Mouse (Mus musculus): ENCODE data around the gene Add3. TPM values are rescaled to one million over a fixed set of nuclear protein-coding genes. Genes with fewer than 3 reads are reported as not detected.

Gene Add3
- polyA plus RNA-seq, 1 experiment from 2014 or later, result 76.2 TPM

DNA sequence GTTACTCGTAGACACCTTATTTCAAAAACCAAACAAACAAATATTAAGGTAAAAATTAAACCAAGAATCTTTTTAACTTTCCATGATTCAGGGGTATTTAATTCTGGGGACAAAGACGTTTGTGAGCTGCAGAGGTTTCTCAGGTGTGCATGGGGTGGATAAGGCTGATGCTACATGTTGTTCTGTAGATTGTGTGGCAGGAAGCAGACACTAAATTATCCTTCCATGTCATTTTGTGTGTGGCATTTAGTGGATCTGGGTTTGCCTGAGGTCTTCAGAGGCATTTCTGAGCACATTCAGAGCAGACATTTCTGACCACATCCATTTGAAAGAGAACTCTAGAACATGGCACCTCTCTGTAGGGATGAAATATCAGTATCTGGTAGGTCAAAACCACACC is 52.9 kb downstream of the Add3 start:
- H3K9ac ChIP-seq (ENCODE audit: low read depth, low read length), result no peak overlapping the region
- no peak overlapping the region for H3K4me2 ChIP-seq (ENCODE audit: low read depth, low read length)
- H3K27ac ChIP-seq (replicated peaks; ENCODE audit: low read depth, low read length), result no peak overlapping the region
- no peak for DNase-seq (ENCODE audit: low spot score)
- 79% methylated on average over 2 of the region's 2 CpGs for whole genome bisulfite sequencing
- peaks cover 16% of the 10 kb centered on the region; the same call in 1 of the 2 replicates for H3K4me1 ChIP-seq (ENCODE audit: control insufficient read depth, insufficient read depth, low read length)
- H3K4me3 ChIP-seq (ENCODE audit: low read depth, low read length), result no peak overlapping the region
- no peaks in the 10 kb centered on the region for H3K27me3 ChIP-seq (replicated peaks; ENCODE audit: control insufficient read depth, insufficient read depth, low read length)
- H3K36me3 ChIP-seq (ENCODE audit: control insufficient read depth, insufficient read depth, low read length), result no peaks in the 10 kb centered on the region
- H3K9me3 ChIP-seq (ENCODE audit: control insufficient read depth, low read length), result no peaks in the 10 kb centered on the region
- ATAC-seq (ENCODE audit: low read depth), result no peak

GRCm38 (mm10) chr19:53193964-53194582 is 53.8 kb downstream of the Add3 start:
- Histone ChIP-seq H3K4me3 (ENCODE audit: low read depth, low read length) (no peak overlapping the region), H3K4me2 (ENCODE audit: low read depth, low read length) (no peak overlapping the region), H3K27me3 (replicated peaks; ENCODE audit: control insufficient read depth, insufficient read depth, low read length) (no peaks in the 10 kb centered on the region), H3K9me3 (ENCODE audit: control insufficient read depth, low read length) (no peaks in the 10 kb centered on the region), H3K27ac (replicated peaks; ENCODE audit: low read depth, low read length) (peak overlapping the region; percentile 35; the same call in 1 of the 2 replicates), H3K9ac (ENCODE audit: low read depth, low read length) (no peak overlapping the region), H3K4me1 (ENCODE audit: control insufficient read depth, insufficient read depth, low read length) (peaks cover 16% of the 10 kb centered on the region; the same call in 1 of the 2 replicates), H3K36me3 (ENCODE audit: control insufficient read depth, insufficient read depth, low read length) (no peaks in the 10 kb centered on the region)
- DNase-seq (ENCODE audit: low spot score) (peak; percentile 35), ATAC-seq (ENCODE audit: low read depth) (no peak)
- WGBS, result 55% methylated on average over 11 of the region's 11 CpGs

DNA sequence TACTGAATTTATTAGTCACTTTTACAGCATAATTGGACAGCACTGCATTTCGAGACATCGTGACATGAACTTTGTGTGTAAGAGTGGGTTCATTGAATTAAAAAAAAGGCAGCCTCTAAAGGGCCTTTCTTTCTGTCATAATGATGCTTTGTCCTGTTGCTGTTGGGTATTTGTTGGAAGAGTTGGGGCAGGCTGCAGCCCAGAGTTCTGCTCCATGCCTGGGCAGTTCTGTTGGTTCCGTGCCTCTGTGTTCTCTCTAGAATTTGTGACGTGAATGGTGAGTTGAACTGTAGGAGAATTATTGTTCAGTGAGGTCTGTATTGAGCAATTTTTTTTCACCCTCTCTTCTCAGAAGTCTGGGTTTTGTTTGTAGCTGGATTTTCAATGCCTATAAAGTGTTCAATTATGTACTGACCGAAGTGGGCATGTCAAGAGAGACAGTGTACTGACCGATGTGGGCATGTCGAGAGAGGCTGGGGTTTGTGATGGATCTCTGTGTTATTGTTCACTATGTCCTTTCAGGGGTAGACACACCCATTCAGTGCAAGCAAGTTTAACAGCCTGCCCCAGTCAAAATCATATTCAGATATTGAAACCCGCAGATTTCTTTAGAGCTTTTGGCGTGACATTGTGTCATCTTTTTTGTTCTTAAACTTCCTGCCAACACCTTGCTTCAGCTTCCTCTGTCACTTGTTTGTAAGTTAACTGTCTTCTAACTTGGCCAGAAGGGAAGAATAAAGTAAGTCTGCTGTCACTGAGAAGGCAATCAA is 54.7 kb downstream of the Add3 start:
- Histone ChIP-seq H3K4me2 (ENCODE audit: low read depth, low read length) (no peak overlapping the region), H3K27ac (replicated peaks; ENCODE audit: low read depth, low read length) (no peak overlapping the region; the same call in 1 of the 2 replicates), H3K36me3 (ENCODE audit: control insufficient read depth, insufficient read depth, low read length) (peaks cover 6% of the 10 kb centered on the region; the same call in 1 of the 2 replicates), H3K27me3 (replicated peaks; ENCODE audit: control insufficient read depth, insufficient read depth, low read length) (no peaks in the 10 kb centered on the region), H3K4me3 (ENCODE audit: low read depth, low read length) (no peak overlapping the region), H3K4me1 (ENCODE audit: control insufficient read depth, insufficient read depth, low read length) (peaks cover 16% of the 10 kb centered on the region; the same call in 1 of the 2 replicates), H3K9ac (ENCODE audit: low read depth, low read length) (no peak overlapping the region), H3K9me3 (ENCODE audit: control insufficient read depth, low read length) (no peaks in the 10 kb centered on the region)
- WGBS, result 79% methylated on average over 9 of the region's 9 CpGs
- DNase-seq (ENCODE audit: low spot score) (no peak), ATAC-seq (ENCODE audit: low read depth) (no peak)

- 88% methylated on average over 10 of the region's 10 CpGs for WGBS
Measured at GRCm38 (mm10) chr19:53196961-53197360, 56.7 kb downstream of the Add3 start.

GRCm38 (mm10) chr19:53197766-53198165 is 57.5 kb downstream of the Add3 start:
- no peak for DNase-seq (ENCODE audit: low spot score)

More at GRCm38 (mm10) chr19:53196961-53197360, 56.7 kb downstream of the Add3 start:
- ATAC-seq (ENCODE audit: low read depth) (no peak), DNase-seq (ENCODE audit: low spot score) (no peak)
- Histone ChIP-seq H3K9ac (ENCODE audit: low read depth, low read length) (no peak overlapping the region), H3K9me3 (ENCODE audit: control insufficient read depth, low read length) (no peaks in the 10 kb centered on the region), H3K27me3 (replicated peaks; ENCODE audit: control insufficient read depth, insufficient read depth, low read length) (no peaks in the 10 kb centered on the region), H3K4me3 (ENCODE audit: low read depth, low read length) (no peak overlapping the region), H3K36me3 (ENCODE audit: control insufficient read depth, insufficient read depth, low read length) (peaks cover 6% of the 10 kb centered on the region; the same call in 1 of the 2 replicates), H3K4me2 (ENCODE audit: low read depth, low read length) (no peak overlapping the region), H3K4me1 (ENCODE audit: control insufficient read depth, insufficient read depth, low read length) (peaks cover 10% of the 10 kb centered on the region; the same call in 1 of the 2 replicates), H3K27ac (replicated peaks; ENCODE audit: low read depth, low read length) (no peak overlapping the region)

DNA sequence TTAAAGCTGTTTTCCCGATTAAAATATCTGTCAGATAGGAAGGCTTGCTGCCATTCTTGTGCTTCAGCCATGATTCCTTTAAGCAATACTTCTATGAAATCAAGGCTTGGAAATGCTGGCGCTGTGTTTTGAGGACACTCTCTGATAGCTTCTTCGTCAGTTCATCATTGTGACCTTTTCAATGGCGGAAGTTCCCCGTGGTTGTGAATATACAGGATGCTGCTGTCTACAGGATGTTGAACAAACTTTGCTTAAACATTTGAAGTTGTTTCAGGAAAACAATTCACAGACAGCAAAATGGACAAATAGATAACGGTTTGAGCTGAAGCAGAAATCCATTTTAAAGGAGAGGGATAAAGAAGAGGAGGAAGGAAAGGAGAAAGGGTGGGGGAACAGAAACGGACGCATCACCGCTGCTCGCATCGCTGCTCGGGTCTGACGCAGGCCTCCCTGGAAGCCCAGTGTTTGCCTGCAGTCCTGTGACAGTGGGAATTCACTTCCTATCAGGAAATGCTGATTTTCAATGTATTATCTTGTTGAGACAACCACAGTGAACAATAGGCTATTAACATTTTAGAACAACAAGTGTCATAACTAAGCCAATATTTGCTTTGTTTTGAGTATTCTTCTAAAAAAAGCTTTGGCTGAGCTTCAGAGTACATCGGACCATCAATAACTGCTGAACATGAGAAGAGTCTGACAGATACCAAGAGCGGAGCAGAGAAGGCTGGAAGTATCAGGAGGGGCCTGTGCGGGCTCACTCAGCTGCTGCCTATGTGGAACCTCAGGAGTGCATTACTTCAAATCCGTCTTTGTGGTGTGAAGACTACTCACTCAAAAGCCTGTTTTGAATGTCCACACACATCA is 58.7 kb downstream of the Add3 start:
- no peak for ATAC-seq (ENCODE audit: low read depth)
- WGBS, result 81% methylated on average over 17 of the region's 17 CpGs
- Histone ChIP-seq H3K9ac (ENCODE audit: low read depth, low read length) (no peak overlapping the region), H3K4me1 (ENCODE audit: control insufficient read depth, insufficient read depth, low read length) (peaks cover 4% of the 10 kb centered on the region; the same call in 1 of the 2 replicates), H3K9me3 (ENCODE audit: control insufficient read depth, low read length) (no peaks in the 10 kb centered on the region), H3K4me3 (ENCODE audit: low read depth, low read length) (no peak overlapping the region), H3K27ac (replicated peaks; ENCODE audit: low read depth, low read length) (no peak overlapping the region), H3K36me3 (ENCODE audit: control insufficient read depth, insufficient read depth, low read length) (peaks cover 6% of the 10 kb centered on the region; the same call in 1 of the 2 replicates), H3K27me3 (replicated peaks; ENCODE audit: control insufficient read depth, insufficient read depth, low read length) (no peaks in the 10 kb centered on the region), H3K4me2 (ENCODE audit: low read depth, low read length) (no peak overlapping the region)
- no peak for DNase-seq (ENCODE audit: low spot score)

More at GRCm38 (mm10) chr19:53197766-53198165, 57.5 kb downstream of the Add3 start:
- no peak overlapping the region for H3K27ac ChIP-seq (replicated peaks; ENCODE audit: low read depth, low read length)
- no peaks in the 10 kb centered on the region for H3K9me3 ChIP-seq (ENCODE audit: control insufficient read depth, low read length)
- H3K9ac ChIP-seq (ENCODE audit: low read depth, low read length), result no peak overlapping the region
- H3K36me3 ChIP-seq (ENCODE audit: control insufficient read depth, insufficient read depth, low read length), result peaks cover 6% of the 10 kb centered on the region; the same call in 1 of the 2 replicates
- no peak for ATAC-seq (ENCODE audit: low read depth)
- no peaks in the 10 kb centered on the region for H3K27me3 ChIP-seq (replicated peaks; ENCODE audit: control insufficient read depth, insufficient read depth, low read length)
- H3K4me3 ChIP-seq (ENCODE audit: low read depth, low read length), result no peak overlapping the region
- H3K4me2 ChIP-seq (ENCODE audit: low read depth, low read length), result no peak overlapping the region
- H3K4me1 ChIP-seq (ENCODE audit: control insufficient read depth, insufficient read depth, low read length), result peaks cover 9% of the 10 kb centered on the region; the same call in 1 of the 2 replicates
- WGBS, result 72% methylated on average over 7 of the region's 7 CpGs

- H3K9me3 ChIP-seq (ENCODE audit: control insufficient read depth, low read length), result no peaks in the 10 kb centered on the region
- peaks cover 6% of the 10 kb centered on the region; the same call in 1 of the 2 replicates for H3K36me3 ChIP-seq (ENCODE audit: control insufficient read depth, insufficient read depth, low read length)
- H3K27ac ChIP-seq (replicated peaks; ENCODE audit: low read depth, low read length), result no peak overlapping the region
- no peak for ATAC-seq (ENCODE audit: low read depth)
- no peaks in the 10 kb centered on the region for H3K4me1 ChIP-seq (ENCODE audit: control insufficient read depth, insufficient read depth, low read length)
- no peak overlapping the region for H3K4me3 ChIP-seq (ENCODE audit: low read depth, low read length)
- no peak for DNase-seq (ENCODE audit: low spot score)
- WGBS, result 95% methylated on average over 9 of the region's 9 CpGs
- no peaks in the 10 kb centered on the region for H3K27me3 ChIP-seq (replicated peaks; ENCODE audit: control insufficient read depth, insufficient read depth, low read length)
- H3K4me2 ChIP-seq (ENCODE audit: low read depth, low read length), result no peak overlapping the region
- H3K9ac ChIP-seq (ENCODE audit: low read depth, low read length), result no peak overlapping the region
Measured at GRCm38 (mm10) chr19:53199711-53200110, 59.5 kb downstream of the Add3 start.

DNA sequence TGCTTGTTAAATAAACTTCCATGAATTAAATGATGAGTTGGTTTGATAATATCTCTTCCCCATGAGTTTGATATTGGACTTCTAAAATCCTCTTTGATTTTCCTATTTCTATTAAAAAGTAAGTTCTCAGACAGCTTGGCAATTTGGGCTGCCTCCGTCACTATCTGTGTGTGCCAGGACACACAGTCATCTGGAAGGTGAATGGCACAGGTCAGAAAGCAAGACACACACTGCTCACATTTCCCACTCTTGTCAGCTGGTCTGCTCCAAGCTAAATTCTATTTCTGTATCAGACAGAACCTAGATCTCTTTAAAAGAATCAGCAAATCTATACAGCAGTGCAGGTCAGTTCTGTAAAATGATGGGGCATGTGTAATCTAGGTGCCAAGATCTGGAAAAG is 61.9 kb downstream of the Add3 start:
- H3K4me1 ChIP-seq (ENCODE audit: control insufficient read depth, insufficient read depth, low read length), result no peaks in the 10 kb centered on the region
- H3K4me2 ChIP-seq (ENCODE audit: low read depth, low read length), result no peak overlapping the region
- no peaks in the 10 kb centered on the region for H3K27me3 ChIP-seq (replicated peaks; ENCODE audit: control insufficient read depth, insufficient read depth, low read length)
- ATAC-seq (ENCODE audit: low read depth), result no peak
- no peaks in the 10 kb centered on the region for H3K9me3 ChIP-seq (ENCODE audit: control insufficient read depth, low read length)
- H3K4me3 ChIP-seq (ENCODE audit: low read depth, low read length), result no peak overlapping the region
- WGBS, result 98% methylated on average over 1 of the region's 1 CpGs
- no peak overlapping the region for H3K27ac ChIP-seq (replicated peaks; ENCODE audit: low read depth, low read length)
- no peak for DNase-seq (ENCODE audit: low spot score)
- peaks cover 6% of the 10 kb centered on the region; the same call in 1 of the 2 replicates for H3K36me3 ChIP-seq (ENCODE audit: control insufficient read depth, insufficient read depth, low read length)
- H3K9ac ChIP-seq (ENCODE audit: low read depth, low read length), result no peak overlapping the region
